Mouse (Mus musculus) liver, adult 2 months (tissue): ENCODE results near the gene Olfr1380.
"Not testable (repeated sequence)": the region's sequence is repeated elsewhere in the genome, so short reads cannot be mapped to it uniquely, and the experiment has no call there.

Source experiments
- CTCF ChIP-seq: fragments of 200-500 bp; IDR thresholded peaks from 2 replicates; pipeline ENCODE4 v1.5.1; 2011; ENCODE audit warnings: low read depth, low read length, control low read depth
- POLR2A ChIP-seq: fragments of 200-500 bp; IDR thresholded peaks from 2 replicates; pipeline ENCODE4 v1.6.1; 2011; ENCODE audit warnings: low read length, control low read depth; ENCODE audit not compliant: insufficient read depth; ENCODE audit errors: extremely low read depth

GRCm38 (mm10) chr11:49556578-49556977 lies at the start of gene Olfr1380:
- not testable (repeated sequence) for TF ChIP-seq CTCF, POLR2A
